Mouse (Mus musculus) activated CD4-positive, CD25-positive, alpha-beta regulatory T cell, adult 4 months (primary cell): ENCODE measurements around the gene Gmpr. TPM values are rescaled to one million over a fixed set of nuclear protein-coding genes. Genes with fewer than 3 reads are reported as not detected.

Source experiments
- polyA plus RNA-seq, 2 experiments: library from polyadenylated mRNA; unstranded; fragments of 100-300 nt; shearing (Covaris generic); gene quantifications; one replicate each; pipeline ENCODE4 v1.2.1; 2017

Gene Gmpr
- polyA plus RNA-seq, 2 experiments from 2014 or later, result not detected

Other genes starting within 250 kb of the Gmpr start
- 10 to 100 TPM; 15.5 to 18.3 TPM for gene Mylip, start 117.7 kb upstream of the Gmpr start, polyA plus RNA-seq